Mouse (Mus musculus): ENCODE measurements around the gene Birc7.
A peak's percentile ranks its signal among the peaks of the same experiment; 100 is the strongest.

Birc7 gene

DNA sequence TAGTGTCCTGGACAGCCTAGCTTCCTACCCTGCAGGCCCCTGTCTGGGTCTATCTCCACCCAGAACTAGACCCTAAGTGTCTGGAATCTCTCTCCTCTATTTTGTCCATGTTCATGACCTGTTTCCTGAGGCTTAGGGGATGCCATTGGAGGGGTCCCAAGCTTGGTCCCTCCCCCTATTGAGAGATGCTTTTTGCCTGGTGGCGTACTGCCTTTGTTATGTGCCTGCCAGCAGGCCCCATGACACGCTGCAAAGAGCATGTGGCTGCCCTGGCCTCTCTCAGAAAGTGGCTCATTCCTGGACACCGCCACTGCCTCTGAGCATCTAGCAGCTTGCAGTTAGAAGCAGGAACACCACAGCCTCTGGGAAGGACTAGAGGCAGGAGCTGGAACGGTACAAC is at the start of gene Birc7:
TSS of gene Birc7 (plus strand) at position 301 of the 400 bp plus-strand sequence.
- no peak for DNase-seq (ENCODE audit: low spot score)

GRCm38 (mm10) chr2:180879365-180880067 is 49.3 kb upstream of the Birc7 start:
- DNase-seq (ENCODE audit: low spot score): peak; percentile 50

DNA sequence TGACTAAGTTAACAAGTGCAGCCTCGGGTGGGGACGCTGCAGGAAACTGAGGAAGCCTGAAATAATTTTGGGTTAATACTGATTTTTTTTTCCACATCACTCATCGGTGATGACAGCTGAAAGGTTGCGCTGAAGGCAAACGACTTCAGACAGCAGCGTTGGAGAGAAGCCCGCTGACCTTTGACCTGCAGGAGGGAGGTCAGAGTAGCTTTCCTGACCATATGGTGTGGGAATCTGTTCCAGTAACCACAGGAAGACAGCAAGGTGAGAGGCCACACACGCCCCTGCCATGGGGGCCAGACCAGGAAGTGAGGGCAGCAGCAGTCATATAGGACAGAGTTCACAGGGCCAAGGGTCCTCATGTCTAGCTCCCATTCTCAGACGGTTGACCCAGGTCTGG is 47.5 kb upstream of the Birc7 start:
- peak; percentile 41 for DNase-seq (ENCODE audit: low spot score)

DNA sequence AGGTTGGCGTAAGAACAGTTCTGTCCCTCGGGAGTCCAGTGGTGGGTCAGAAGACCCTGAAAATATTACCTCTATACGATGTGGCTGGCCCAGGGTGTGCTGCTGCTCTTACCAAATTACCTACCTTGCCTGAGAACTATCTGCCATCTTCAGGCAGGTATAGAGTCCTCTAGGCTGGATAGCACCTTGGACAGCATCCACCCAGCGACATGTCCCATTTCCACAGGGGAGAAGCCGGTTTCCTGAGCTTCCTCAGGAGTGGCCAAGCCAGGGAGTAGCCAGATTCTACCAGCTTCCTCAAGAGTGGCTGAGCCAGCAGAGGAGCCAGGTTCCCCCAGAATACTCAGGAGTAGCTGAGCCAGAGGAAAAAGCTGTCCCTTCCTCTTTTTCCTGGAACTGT is 43.6 kb upstream of the Birc7 start:
- no peak for DNase-seq (ENCODE audit: low spot score)

GRCm38 (mm10) chr2:180889271-180889920 is 39.4 kb upstream of the Birc7 start:
- peak; percentile 73 for DNase-seq (ENCODE audit: low spot score)

DNA sequence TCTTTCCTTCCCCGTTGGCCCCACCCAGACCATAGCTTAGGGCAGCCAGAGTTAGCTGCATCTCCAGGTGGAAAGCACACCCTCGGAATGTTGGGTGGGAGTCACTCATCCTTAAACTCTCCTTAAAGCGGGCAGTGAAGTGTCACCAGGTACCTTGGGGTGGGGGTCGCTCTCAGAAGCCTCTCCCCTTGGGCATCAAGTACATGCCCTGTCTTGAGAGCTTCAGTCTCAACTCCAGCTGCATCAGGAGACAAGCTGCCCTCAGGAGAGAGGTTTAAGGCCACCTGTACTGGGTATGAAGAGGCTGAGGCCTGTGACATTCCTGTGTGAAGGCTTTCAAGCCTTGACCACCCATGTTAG is 38.9 kb upstream of the Birc7 start:
- no peak for DNase-seq (ENCODE audit: low spot score)

GRCm38 (mm10) chr2:180890422-180891074 is 38.3 kb upstream of the Birc7 start:
- DNase-seq (ENCODE audit: low spot score): peak; percentile 80

GRCm38 (mm10) chr2:180891075-180891834 is 37.6 kb upstream of the Birc7 start:
- DNase-seq (ENCODE audit: low spot score): peak; percentile 60

GRCm38 (mm10) chr2:180891835-180892323 is 36.9 kb upstream of the Birc7 start:
- peak; percentile 52 for DNase-seq (ENCODE audit: low spot score)

DNA sequence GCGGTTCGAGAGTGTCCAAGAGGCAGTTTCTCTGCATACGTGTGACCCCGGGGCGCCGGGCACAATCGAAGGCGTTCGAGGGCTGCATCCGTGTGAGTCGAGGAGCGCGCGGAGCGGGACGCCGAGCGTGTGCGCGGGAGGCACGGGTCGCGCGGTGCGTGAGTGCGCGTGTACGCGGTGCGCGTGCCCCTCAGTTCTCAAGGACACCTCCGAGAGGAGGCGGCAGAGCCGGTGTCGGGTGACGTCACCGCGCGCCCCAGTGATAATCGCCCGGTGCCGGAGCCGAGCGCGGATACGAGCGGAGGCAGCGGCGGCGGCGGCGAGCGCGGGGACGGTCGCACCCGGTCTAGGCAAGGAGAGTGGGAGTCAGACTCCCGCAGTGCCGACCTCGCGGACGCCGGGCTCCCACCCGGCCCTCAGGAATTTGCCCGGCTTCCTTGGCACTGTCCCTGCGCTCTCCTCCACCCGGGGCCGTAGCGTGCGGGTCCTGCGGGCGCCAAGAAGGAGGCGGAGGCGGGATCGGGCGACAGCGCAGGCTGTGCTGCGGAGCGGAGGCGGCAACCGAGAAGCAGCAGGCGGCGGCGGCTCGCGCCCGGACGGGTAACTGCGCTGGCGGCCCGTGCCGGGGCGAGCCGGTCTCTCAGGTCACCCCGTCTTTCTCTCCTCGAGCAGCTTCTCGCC is 35.8 kb upstream of the Birc7 start:
- peak; percentile 71 for DNase-seq (ENCODE audit: low spot score)

- peak; percentile 35 for DNase-seq (ENCODE audit: low spot score)
Observed at GRCm38 (mm10) chr2:180893537-180894028, 35.2 kb upstream of the Birc7 start.

DNA sequence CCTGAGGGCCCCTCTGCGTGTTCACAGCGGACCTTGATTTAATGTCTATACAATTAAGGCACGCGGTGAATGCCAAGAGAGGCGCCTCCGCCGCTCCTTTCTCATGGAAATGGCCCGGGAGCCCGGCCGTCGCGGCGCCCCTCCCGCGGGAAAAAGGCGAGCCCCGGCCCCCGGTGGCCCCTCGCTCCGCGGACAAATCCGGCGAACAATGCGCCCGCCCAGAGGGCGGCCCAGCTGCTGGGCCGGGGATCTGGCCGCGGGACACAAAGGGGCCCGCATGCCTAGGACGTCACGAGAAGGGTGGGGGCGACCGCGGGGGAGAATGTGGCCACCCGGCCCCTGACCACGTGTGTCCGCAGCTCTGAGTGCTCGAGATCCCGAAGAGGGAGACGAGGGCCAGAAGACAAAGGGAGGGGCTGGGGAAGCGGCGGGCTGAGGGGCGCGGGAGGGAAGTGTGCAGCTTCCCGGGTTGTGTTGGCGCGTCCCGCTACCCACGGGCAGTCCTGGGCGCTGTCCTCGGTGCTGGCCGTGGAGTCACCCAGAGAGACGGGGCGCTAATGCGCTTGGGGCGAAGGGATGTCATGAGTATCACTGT is 34.7 kb upstream of the Birc7 start:
- peak; percentile 79 for DNase-seq (ENCODE audit: low spot score)

- DNase-seq (ENCODE audit: low spot score): peak; percentile 92
Observed at GRCm38 (mm10) chr2:180894734-180895133, 34.1 kb upstream of the Birc7 start.

GRCm38 (mm10) chr2:180895321-180895720 is 33.5 kb upstream of the Birc7 start:
- no peak for DNase-seq (ENCODE audit: low spot score)

DNA sequence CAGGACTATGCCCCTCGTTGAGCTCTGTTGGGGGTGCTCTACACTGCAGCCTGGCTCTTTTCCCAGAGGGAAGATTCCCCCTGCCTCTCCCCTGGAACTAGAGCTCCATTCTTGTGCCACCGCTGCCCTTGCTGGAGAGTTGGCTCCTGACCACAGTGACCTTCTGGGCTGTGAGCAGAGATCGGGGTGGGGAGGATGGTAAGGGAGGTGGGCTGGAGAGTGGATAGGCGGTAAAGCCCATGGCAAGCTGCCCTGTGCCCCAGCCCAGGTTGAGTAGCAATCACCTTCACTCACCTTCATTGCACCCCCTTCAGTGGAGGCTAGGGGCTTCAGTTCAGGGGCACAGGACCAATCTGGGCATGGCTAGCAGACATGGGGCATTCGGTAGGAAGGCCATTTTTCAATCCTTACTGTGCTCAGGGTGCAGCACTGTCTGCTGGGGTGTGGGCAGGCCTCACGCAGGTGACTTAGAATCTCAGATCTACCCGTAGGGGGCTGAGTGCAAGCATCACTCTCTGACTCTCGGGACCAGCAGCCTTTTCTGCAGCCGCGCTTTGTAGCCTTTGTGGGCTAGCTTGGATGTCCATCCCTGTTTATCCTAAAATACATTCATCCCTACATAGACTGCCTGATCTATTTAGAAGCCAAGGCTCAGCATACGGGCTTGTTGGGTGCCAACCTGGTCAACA is 32.8 kb upstream of the Birc7 start:
- DNase-seq (ENCODE audit: low spot score): no peak

- no peak for DNase-seq (ENCODE audit: low spot score)
Observed at GRCm38 (mm10) chr2:180896819-180897625, 31.8 kb upstream of the Birc7 start.

DNA sequence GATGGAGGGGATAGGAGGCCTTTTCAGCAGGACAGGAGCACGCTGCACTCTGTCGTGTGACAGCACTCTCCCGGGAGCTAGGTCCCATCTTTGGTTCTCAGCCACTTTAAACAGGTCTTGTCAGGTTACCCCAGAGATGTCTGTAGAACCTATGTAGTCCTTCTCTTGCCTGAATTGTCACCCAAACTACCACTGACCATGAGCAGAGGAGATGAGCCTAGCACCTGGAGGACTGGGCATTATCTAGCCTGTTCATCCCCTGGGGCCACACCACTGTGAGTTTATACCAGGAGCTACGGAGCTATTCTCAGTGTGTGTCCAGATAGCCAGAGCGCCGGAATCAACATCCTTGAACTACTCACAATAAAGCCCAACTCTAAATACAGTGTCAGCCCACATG is 31.0 kb upstream of the Birc7 start:
- DNase-seq (ENCODE audit: low spot score): no peak

GRCm38 (mm10) chr2:180902086-180902485 is 26.7 kb upstream of the Birc7 start:
- DNase-seq (ENCODE audit: low spot score): peak; percentile 82

- DNase-seq (ENCODE audit: low spot score): no peak
Observed at GRCm38 (mm10) chr2:180904435-180905208, 24.2 kb upstream of the Birc7 start.
